Mouse (Mus musculus): ENCODE data around the gene Piezo1.

DNA sequence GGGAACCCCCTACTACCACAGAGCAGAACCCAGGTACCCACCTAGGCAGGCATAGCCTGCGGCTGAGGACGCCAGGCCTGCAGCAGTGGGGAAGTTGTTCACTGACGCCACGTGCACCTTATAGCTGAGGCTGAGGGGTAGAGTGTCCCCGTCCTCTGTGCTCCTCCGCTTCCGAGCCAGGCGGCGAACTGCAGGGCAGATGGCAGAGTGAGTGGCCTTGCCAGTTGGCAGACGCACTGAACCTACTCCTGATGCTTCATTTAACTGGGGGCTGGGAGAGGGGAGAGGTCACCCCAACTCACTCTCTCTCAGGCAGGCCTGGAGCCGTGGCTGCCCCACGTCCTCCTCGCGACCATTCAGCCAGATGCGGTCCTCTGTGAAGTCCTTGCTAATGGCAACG is 111.8 kb downstream of the Piezo1 start:
- TF ChIP-seq CTCF (IDR thresholded peaks at IDR 0.05; ENCODE audit: low read depth, low read length) (no peak), EP300 (IDR thresholded peaks at IDR 0.05; ENCODE audit: insufficient read depth, low read depth, low read length) (no peak), POLR2A (IDR thresholded peaks at IDR 0.05; ENCODE audit: insufficient read depth, low read length) (no peak)
